Mouse (Mus musculus): ENCODE measurements around the gene Gm3752.
"Not testable (repeated sequence)": the region's sequence is repeated elsewhere in the genome, so short reads cannot be mapped to it uniquely, and the experiment has no call there.

Gm3752 gene

GRCm38 (mm10) chr14:7483662-7484061 is at the start of gene Gm3752:
TSS of gene Gm3752 (minus strand) at chr14:7483762.
- not testable (repeated sequence) for DNase-seq

DNA sequence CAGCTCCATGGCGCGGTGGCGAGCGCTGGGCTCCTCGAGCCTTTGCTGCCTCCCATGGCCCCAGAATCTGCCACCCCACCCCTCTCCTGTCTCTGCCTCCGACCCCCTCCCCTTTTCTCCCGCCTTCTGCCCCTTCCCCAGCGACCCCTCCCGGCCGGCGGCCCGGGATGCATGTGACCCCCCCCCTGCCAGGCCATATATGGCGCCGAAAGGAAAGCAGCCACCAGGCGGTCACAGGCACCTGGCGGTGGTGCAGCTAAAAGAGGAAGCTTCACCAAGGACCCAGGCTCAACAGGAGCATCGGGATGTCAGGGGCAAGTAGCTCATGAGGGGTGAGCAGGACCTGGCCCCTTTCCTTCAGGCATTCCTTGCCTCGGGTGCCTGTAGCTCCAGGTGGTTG is 5.2 kb upstream of the Gm3752 start:
- DNase-seq: not testable (repeated sequence)

- DNase-seq: not testable (repeated sequence)
Observed at GRCm38 (mm10) chr14:7450817-7451216, 32.7 kb downstream of the Gm3752 start, which contains the start of gene Gm3755. TSS of gene Gm3755 (minus strand) at chr14:7450917.

DNA sequence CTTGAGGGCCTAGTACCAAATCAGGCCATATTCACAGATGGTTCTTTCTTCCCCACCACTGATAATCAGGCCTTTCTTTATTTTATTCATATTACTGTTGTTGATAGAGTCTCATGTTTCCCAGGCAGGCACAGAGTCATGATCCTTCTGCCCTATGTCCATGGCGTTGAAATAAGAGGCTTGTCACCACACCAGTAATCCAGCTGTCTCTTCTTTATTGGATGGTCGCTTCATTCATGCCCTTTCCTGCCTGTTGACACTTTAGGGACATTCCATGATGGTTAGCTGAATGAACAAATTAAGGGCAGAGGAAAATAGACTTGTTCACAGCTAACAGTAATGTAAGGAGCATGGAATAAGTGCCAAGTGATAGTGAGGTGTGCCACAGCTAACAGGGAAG is 61.1 kb downstream of the Gm3752 start:
- DNase-seq: not testable (repeated sequence)
